Mouse (Mus musculus) limb, embryonic 10.5 days (tissue): Measurements from ENCODE around the gene Enox1. TPM values are rescaled to one million over a fixed set of nuclear protein-coding genes. Genes with fewer than 3 reads are reported as not detected.
"Not testable (repeated sequence)": the region's sequence is repeated elsewhere in the genome, so short reads cannot be mapped to it uniquely, and the experiment has no call there.

Experiments used
- DNase-seq: peaks from one replicate; pipeline ENCODE4 v3.0.0-alpha.2; 2017; ENCODE audit warnings: low spot score
- H3K27ac ChIP-seq: fragments of 300-500 bp; sonication (generic); 2 replicates; pipeline ENCODE4 v1.5.1; 2016; ENCODE audit warnings: mild to moderate bottlenecking
- H3K27me3 ChIP-seq: fragments of 300-500 bp; sonication (generic); 2 replicates; pipeline ENCODE4 v1.6.1; 2016; ENCODE audit warnings: low read depth, mild to moderate bottlenecking; ENCODE audit not compliant: poor library complexity, severe bottlenecking
- H3K36me3 ChIP-seq: fragments of 300-500 bp; sonication (generic); 2 replicates; pipeline ENCODE4 v1.6.1; 2016; ENCODE audit warnings: mild to moderate bottlenecking, moderate library complexity
- H3K4me1 ChIP-seq: fragments of 300-500 bp; sonication (generic); 2 replicates; pipeline ENCODE4 v1.6.1; 2016
- H3K4me3 ChIP-seq: fragments of 300-500 bp; sonication (generic); 2 replicates; pipeline ENCODE4 v1.5.1; 2016; ENCODE audit warnings: mild to moderate bottlenecking, moderate library complexity
- H3K9me3 ChIP-seq: fragments of 300-500 bp; sonication (generic); replicated peaks from 2 replicates; pipeline ENCODE4 v1.6.1; 2016; ENCODE audit warnings: mild to moderate bottlenecking
- WGBS: fragments of 180-500 bp; shearing (Covaris S2); methylation state at CpG from one replicate; pipeline ENCODE4 v1.1.7; 2016; 5-methylcytosine and 5-hydroxymethylcytosine counted together
- polyA plus RNA-seq: library from polyadenylated mRNA; unstranded; fragments of >200 nt; fragmentation: Nextera tagmentation; extraction: Ambion mirVana; gene quantifications from 2 replicates; pipeline ENCODE4 v1.2.1, GENCODE M21; 2016

The Enox1 gene
- polyA plus RNA-seq, 1 experiment from 2014 or later: 7.0 TPM

DNA sequence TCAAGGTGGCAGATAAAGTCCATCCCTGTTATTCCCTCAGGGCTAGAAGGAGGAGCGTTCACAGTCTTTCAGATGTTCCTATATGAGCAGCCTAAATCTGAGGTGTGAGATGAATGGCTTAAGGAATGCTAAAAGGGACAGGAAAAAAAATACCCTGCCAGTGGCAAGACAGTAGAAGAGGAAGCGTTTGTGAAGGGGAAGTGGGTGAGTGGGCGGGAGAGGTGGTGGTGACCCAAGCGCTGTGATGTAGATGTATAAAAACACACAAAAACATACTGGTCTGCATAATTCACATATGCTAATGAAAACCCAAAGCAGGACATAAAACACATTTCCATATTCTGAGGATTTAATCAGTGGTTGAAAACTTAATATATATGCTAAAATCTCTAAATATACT is 367.7 kb downstream of the Enox1 start:
- Histone ChIP-seq H3K27me3 (no peaks in the 10 kb centered on the region), H3K4me3 (no peak overlapping the region), H3K27ac (no peak overlapping the region), H3K4me1 (no peaks in the 10 kb centered on the region), H3K9me3 (no peaks in the 10 kb centered on the region), H3K36me3 (no peaks in the 10 kb centered on the region)
- no peak for DNase-seq
- WGBS: 85% methylated on average over 4 of the region's 4 CpGs

DNA sequence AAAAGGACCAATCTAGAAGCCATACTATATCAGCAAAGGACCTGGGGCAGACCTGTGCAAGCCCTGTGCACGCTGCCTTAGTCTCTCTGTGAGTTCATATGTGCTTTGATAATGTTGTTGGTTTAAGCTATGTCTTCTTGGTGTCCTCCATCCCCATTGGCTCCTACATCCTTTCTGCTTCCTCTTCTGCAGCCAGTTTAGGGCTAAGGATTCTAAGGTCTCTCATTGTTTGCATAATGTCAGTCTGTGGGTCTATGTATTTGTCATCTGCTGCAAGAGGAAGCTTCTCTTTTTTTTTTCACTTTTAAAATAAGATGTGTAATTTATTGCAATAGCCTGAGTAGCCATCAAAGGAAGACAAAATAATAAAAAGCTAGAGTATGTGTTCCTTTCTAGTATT is 369.7 kb downstream of the Enox1 start:
- H3K36me3 ChIP-seq: no peaks in the 10 kb centered on the region
- no peaks in the 10 kb centered on the region for H3K9me3 ChIP-seq
- H3K27me3 ChIP-seq: no peaks in the 10 kb centered on the region
- no peak overlapping the region for H3K4me3 ChIP-seq
- 96% methylated on average over 1 of the region's 1 CpGs for WGBS
- H3K4me1 ChIP-seq: no peaks in the 10 kb centered on the region
- peak; percentile 3 for DNase-seq
- H3K27ac ChIP-seq: no peak overlapping the region

DNA sequence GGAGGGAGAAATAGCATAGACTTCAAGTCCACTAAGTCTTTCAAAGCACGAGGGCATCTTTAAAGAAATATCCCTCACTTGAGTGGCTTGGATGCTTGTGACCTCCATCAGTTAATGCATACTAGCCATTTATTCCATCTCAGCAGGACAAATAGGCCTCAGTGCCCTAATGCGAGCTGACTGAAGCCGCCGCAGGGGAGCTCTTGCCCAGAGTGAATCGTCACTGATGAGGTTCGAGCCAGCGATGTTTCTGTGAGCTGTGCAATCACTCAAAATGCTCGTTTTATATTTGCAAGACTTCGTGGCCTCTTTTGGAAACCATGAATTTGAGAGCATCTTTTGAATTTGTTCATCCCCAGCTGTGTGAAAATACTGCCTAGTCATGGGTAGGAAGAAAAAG is 372.6 kb downstream of the Enox1 start:
- Histone ChIP-seq H3K27ac (no peak overlapping the region), H3K4me1 (no peaks in the 10 kb centered on the region), H3K27me3 (no peaks in the 10 kb centered on the region), H3K4me3 (no peak overlapping the region), H3K9me3 (no peaks in the 10 kb centered on the region), H3K36me3 (no peaks in the 10 kb centered on the region)
- DNase-seq: no peak
- WGBS: 90% methylated on average over 9 of the region's 9 CpGs

DNA sequence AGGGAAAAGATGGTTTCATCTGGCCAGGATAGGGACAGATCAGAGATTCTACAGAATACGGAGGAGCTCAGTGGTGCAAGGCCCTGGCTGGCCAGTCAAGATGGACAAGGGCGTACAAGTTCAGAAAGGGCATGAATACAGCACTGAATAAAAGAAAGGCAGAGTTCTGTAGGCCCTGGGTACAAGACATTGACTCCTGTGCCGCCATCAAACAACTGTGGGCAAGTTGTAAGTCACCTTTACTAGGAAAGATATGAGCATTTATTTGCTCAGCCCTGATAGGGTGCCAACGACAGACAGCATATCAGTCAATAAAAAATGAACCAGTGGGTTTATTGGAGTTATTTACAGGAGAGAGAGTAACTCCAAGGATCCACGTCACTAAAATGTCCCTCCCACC is 373.1 kb downstream of the Enox1 start:
- no peaks in the 10 kb centered on the region for H3K27me3 ChIP-seq
- no peak overlapping the region for H3K27ac ChIP-seq
- DNase-seq: no peak
- 95% methylated on average over 5 of the region's 5 CpGs for WGBS
- H3K36me3 ChIP-seq: no peaks in the 10 kb centered on the region
- no peaks in the 10 kb centered on the region for H3K4me1 ChIP-seq
- no peak overlapping the region for H3K4me3 ChIP-seq
- no peaks in the 10 kb centered on the region for H3K9me3 ChIP-seq

DNA sequence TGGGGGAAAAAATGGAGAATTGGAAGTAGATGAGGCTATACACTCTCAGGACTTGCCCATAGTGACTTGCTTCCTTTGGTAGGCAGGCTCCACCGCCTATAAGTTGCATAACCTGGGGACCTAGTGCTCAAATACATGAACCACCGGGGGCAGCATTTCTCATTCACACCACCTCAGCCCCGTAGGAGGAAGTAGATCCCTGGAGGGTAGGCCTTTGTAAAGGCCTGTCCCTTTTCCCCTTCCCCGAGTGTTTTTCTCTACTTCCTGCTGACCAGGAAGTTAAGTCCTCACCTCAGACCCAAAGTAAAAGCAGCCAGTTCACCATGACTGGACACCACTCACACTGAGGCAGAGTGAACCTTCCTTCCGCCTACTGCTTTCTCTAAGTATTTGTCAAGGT is 377.1 kb downstream of the Enox1 start:
- peak; percentile 29 for DNase-seq
- no peak overlapping the region for H3K4me3 ChIP-seq
- WGBS: 73% methylated on average over 5 of the region's 5 CpGs

DNA sequence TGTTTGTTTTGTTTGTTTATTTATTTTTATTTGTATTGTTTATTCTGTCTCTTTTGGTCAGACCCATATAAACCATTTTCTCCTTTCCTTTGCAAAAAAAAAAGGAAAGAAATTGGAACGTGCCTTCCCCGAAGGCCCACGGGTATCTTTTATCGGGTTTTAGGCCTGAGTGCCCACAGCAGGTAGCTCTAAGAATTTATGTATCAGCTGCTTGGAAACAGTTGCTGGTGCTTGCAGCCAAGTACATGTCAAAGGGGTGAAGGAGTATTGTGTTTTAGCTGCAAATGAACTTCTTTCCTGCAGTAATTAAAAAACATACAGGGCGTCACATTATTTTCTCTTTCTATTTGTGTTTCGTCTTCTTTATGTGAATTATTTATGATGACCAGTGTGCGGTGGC is 377.6 kb downstream of the Enox1 start:
- H3K9me3 ChIP-seq: no peaks in the 10 kb centered on the region
- no peak for DNase-seq
- no peaks in the 10 kb centered on the region for H3K27me3 ChIP-seq
- no peaks in the 10 kb centered on the region for H3K36me3 ChIP-seq
- no peak overlapping the region for H3K4me3 ChIP-seq
- no peaks in the 10 kb centered on the region for H3K4me1 ChIP-seq
- 87% methylated on average over 7 of the region's 7 CpGs for WGBS
- no peak overlapping the region for H3K27ac ChIP-seq

More for the DNA sequence above, 377.1 kb downstream of the Enox1 start:
- H3K27ac ChIP-seq: no peak overlapping the region
- no peaks in the 10 kb centered on the region for H3K4me1 ChIP-seq
- no peaks in the 10 kb centered on the region for H3K9me3 ChIP-seq
- no peaks in the 10 kb centered on the region for H3K27me3 ChIP-seq
- H3K36me3 ChIP-seq: no peaks in the 10 kb centered on the region

DNA sequence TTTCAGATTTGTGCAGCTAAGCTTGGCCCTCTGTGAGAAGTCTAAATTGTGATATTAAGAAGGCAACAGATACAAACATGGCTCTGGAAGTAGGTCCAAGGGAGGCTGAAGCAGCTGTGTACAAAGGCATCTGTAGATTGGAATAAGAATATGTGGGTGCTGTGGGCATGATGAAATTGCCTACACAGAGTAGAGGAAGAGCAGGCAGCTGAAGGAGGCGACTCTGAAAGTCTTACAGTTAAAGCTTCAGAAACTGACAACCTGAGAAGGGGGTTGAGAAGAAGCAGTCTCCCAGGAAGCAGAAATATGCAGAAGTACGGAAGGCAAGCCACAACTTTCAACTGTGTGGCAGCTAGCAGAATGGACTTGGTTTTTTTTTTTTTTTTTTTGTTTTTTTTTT is 380.0 kb downstream of the Enox1 start:
- DNase-seq: peak; percentile 5
- H3K27me3 ChIP-seq: no peaks in the 10 kb centered on the region
- 82% methylated on average over 2 of the region's 2 CpGs for WGBS
- no peak overlapping the region for H3K27ac ChIP-seq
- H3K36me3 ChIP-seq: no peaks in the 10 kb centered on the region
- H3K9me3 ChIP-seq: no peaks in the 10 kb centered on the region
- H3K4me3 ChIP-seq: no peak overlapping the region
- no peaks in the 10 kb centered on the region for H3K4me1 ChIP-seq

DNA sequence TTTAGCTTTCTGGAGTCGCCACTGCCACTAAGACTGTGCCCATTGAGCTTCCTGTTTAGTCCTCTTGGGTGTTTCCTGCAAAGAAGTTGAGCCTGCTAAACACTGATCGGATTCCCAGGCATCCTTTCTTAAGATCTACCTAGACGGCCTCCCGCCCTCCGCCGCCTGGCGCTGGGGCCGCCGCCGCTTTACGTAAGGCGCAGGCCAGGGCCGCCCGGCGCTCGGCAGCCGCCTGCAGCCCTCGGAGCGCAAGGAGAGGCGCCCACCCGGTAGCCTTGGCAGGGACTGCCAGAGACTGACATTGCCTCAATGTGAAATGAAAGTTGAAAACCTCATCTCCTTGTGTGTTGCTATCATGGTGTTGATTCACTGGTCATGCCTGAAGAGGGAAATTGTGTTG is 383.0 kb downstream of the Enox1 start:
- not testable (repeated sequence) for H3K27me3 ChIP-seq, H3K9me3 ChIP-seq, H3K4me3 ChIP-seq, H3K36me3 ChIP-seq, H3K27ac ChIP-seq
- 58% methylated on average over 21 of the region's 21 CpGs for WGBS
- peaks cover 17% of the 10 kb centered on the region for H3K4me1 ChIP-seq
- peak; percentile 20 for DNase-seq

DNA sequence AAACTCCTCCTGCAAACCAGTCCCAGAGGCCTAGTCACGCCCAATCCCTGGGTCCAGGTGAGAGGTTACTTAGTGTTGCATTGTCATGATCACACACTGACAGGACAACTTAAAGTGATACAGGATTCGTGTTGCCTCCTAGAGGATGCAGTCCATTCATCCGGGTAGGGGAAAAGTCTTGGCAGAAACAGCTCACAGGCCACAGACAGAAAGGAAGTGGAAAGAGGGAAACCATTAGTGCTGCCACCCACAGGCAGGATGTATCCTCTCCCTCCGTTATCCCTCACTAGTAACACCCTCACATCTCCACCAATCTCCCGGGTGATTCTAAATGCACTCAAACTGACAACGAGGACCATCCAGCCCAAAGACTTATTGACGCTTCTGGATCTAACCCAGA is 385.4 kb downstream of the Enox1 start:
- Histone ChIP-seq H3K4me1 (peaks cover 17% of the 10 kb centered on the region), H3K4me3 (no peak overlapping the region), H3K27me3 (no peaks in the 10 kb centered on the region), H3K27ac (no peak overlapping the region), H3K9me3 (no peaks in the 10 kb centered on the region), H3K36me3 (no peaks in the 10 kb centered on the region)
- no peak for DNase-seq
- 82% methylated on average over 7 of the region's 7 CpGs for WGBS

DNA sequence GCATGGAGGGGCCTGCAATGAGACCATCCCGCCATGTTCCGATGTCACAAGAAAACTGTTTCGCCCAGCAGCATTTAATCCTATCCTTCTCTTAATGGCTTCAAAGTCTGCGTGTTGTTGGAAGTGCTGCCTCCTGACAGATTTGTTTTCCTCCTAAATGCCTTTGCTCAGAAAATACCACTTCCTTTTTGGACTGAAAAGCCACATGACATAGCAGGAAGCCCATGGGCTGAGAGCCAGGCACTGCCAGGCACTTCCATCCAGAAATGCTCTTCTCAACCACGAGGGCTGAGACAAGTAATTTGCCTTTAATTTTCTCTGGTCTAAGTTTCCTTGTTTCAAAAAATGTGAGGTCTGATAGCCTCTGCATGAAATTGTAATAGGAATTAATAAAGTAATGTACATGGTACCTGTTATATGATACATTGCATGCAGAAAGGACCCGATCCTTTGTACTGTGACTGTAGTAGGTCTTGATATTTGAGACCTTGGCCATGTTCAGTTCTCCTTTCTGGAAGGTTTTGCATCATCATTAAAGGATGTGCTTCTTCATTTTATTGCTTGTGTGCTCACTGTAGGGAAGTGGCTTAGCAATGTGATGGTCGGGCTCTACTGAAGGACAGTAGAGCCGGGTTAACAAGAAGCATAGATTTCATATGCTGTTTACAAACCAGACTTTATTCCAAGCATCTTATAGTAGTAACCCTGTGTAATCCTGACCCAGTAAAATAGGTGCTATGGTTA is 390.1 kb downstream of the Enox1 start:
- Histone ChIP-seq H3K9me3 (no peaks in the 10 kb centered on the region), H3K27ac (no peak overlapping the region), H3K27me3 (no peaks in the 10 kb centered on the region), H3K4me3 (no peak overlapping the region), H3K4me1 (peaks cover 17% of the 10 kb centered on the region), H3K36me3 (no peaks in the 10 kb centered on the region)
- DNase-seq: no peak
- 90% methylated on average over 8 of the region's 8 CpGs for WGBS

DNA sequence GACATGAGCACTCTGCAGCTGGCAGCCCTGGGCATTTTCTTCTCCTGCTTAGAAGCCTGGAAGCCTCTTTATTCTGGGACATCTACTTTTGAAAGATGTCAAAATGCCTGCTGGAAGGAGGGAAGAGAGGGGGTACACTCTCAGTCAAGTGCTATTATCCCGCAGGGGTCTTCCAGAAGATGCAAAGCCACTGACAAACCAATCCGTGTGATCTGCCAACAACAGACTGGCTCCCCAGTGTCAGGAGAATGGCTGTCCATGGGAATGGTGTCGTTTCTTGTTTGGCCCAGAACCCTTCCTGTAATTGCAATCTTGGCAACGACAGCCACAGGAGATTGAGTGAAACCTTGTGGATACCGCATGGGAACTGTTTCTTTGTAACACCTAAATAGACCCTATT is 390.8 kb downstream of the Enox1 start:
- no peaks in the 10 kb centered on the region for H3K36me3 ChIP-seq
- H3K27me3 ChIP-seq: no peaks in the 10 kb centered on the region
- no peak overlapping the region for H3K4me3 ChIP-seq
- H3K27ac ChIP-seq: no peak overlapping the region
- 84% methylated on average over 5 of the region's 5 CpGs for WGBS
- H3K4me1 ChIP-seq: peaks cover 12% of the 10 kb centered on the region
- DNase-seq: no peak
- no peaks in the 10 kb centered on the region for H3K9me3 ChIP-seq

DNA sequence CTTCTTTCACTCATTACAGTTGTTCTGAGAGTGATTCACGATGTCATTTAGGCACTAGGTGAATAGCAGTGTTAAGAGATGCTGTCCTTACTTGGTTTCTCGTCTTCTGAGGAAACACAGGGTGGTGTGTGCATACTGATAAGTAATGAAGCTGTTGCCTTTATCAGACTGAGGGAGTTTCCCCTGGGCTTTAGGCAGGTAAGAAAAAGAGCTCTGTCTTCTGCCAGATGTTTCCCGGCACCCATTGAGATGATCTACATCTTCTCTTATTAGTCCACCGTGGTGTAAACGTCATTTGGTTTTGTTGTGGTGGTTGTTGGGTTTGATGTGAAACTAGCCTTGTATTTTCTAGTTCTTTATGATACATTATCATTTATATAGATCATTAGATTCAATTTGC is 392.4 kb downstream of the Enox1 start:
- WGBS: 88% methylated on average over 5 of the region's 5 CpGs
- H3K27me3 ChIP-seq: no peaks in the 10 kb centered on the region
- no peak for DNase-seq
- H3K36me3 ChIP-seq: no peaks in the 10 kb centered on the region
- H3K9me3 ChIP-seq: no peaks in the 10 kb centered on the region
- no peak overlapping the region for H3K27ac ChIP-seq
- no peak overlapping the region for H3K4me3 ChIP-seq
- no peaks in the 10 kb centered on the region for H3K4me1 ChIP-seq

DNA sequence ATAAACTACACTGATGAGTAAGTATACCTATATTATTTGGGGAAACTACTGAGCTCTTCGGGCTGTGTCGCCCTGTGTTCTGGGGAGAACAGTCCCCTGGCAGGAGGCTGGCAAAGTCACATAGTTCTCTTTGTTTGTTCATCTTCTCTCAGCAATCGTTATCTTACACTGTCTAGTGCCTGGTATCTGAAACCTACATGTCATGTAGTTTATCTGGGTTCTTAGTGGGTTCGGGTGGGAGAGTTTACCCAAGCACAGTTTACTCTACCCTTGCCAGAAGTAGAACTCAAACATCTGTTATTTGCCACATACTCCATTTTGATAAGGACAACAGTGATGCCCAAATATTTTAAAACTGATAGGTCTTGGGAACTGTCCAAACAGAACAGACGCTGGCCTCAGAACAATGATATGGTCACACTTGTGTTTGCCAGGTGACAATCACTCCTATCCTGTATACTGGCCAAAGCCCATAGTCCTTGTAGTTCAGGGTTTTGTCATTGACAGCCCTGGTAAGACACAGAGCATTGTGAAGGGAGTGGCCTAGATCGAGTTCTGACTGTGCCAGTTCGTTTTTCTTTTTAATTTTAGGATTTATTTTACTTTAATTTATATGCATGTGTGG is 401.0 kb downstream of the Enox1 start:
- Histone ChIP-seq H3K9me3 (no peaks in the 10 kb centered on the region), H3K36me3 (no peaks in the 10 kb centered on the region), H3K27ac (no peak overlapping the region), H3K4me3 (no peak overlapping the region), H3K27me3 (no peaks in the 10 kb centered on the region), H3K4me1 (no peaks in the 10 kb centered on the region)
- DNase-seq: peak; percentile 7
- 89% methylated on average over 7 of the region's 7 CpGs for WGBS

DNA sequence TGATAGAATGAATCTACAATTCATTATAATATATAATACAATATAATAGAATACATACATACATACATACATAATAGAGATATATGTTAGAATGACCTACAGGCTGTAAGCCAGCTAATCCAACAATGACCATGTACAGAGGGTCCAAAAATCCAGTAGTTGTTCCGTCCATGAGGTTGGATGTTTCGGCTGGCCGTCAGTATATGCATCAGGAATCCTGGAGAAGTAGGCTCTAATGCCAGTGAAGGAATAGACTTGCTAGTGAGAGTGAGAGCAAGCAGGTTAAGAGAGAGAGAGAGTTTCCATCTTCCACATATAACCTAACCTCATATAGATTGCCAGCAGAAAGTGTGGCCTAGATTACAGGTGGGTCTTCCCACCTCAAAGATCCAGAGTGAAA is 402.3 kb downstream of the Enox1 start:
- WGBS: 97% methylated on average over 3 of the region's 3 CpGs
- Histone ChIP-seq H3K9me3 (no peaks in the 10 kb centered on the region), H3K27ac (no peak overlapping the region), H3K27me3 (no peaks in the 10 kb centered on the region), H3K4me3 (no peak overlapping the region), H3K36me3 (no peaks in the 10 kb centered on the region), H3K4me1 (no peaks in the 10 kb centered on the region)
- DNase-seq: no peak
